Mouse (Mus musculus): ENCODE results near the gene Pdia3.
"Not testable (repeated sequence)": the region's sequence is repeated elsewhere in the genome, so short reads cannot be mapped to it uniquely, and the experiment has no call there.

Gene Pdia3

DNA sequence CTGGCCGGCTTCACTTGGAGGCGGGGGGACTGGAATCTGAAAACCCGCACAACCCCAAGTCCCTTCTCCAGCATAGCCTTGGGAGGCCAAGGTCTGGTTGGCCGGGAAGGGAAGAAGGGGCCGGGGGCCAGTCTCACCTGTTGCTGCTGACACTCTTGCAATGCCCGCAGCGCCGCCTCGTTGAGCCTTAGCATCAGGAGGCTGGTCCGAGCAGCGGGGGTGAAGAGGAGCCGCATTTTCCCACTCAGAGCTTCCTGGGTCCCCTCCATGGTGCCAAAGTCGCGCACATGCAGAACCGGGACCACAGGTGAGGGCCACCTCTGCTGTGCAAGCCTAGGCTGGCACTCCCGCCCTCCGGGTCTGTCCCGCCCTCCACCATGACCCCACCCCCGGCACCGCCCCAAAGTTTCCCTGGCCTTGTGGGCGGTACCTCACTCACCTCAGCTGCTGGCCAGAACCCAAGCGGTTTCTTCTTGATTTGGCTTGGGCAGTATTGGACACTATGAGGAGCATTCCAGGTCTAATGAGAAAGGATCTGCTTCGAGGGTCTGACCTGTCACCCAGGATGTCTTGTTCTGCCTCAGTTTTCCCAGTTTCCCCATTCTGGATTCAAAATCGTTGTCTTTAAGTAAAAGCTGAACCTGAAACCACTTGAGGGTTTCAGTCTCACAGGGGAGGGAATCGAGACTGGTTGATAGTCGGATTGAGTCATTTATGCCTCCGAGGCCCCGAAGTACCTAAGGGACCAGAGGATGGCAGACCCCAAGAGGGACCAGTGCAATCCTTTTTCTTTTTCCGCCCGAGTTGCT lies 28.9 kb downstream of the Pdia3 start:
- no peak for DNase-seq (ENCODE audit: low spot score in 2 of 2)

DNA sequence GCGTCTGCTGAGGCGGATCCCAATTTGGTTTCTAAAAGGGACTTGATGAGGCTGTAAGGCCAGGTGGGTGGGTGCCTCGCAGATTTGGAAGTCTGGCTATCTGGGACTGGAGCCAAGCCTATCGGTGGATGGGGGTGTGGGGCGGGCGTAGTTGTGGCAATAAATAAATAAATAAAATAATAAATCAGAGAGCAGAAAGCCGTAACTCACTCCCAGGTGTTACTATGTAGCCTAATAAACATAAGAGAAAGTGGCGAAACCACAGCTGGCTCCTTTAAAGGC lies 29.4 kb downstream of the Pdia3 start:
- DNase-seq (ENCODE audit: low spot score in 2 of 2) = no peak

DNA sequence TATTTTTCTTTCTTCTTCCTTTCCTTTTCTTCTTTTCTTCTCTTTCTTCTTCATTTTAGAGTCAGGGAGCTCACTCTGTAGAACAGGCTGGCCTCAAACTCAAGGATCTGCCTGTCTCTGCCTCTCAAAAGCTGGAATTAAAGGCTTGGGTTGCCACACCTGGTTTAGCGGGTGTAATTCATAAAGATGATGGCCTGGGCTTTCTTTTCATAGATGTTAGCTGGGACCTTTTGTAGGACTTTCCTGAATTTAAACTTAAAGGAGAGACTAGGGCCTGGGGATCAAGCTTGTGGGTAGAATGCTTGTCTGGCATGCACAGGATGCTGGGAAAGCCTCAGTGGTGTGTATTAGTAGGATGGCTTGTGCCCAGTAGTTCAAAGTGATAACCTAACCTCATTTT lies 30.6 kb downstream of the Pdia3 start, which contains the start of gene Ell3:
Ell3 (minus strand) TSS at position 101 of the 400 bp plus-strand sequence.
- DNase-seq (ENCODE audit: low spot score in 2 of 2) = no peak

DNA sequence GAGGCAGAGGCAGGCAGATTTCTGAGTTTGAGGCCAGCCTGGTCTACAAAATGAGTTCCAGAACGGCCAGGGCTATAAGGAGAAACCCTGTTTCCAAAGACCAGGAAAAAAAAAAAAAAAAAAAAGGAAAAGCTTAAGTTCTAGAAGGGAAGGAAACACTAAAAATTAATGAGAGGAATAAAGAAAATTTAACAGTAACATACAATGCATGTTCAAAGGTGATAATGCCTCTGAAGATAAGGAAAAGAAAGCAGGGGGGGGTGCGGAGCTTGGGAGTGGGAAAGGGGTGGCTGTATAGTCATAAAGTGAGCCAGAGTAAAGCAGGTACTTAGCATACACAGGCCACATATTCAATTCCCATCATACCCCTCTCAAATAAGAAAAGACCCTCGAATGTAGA lies 31.5 kb downstream of the Pdia3 start:
- no peak for DNase-seq (ENCODE audit: low spot score in 2 of 2)

DNA sequence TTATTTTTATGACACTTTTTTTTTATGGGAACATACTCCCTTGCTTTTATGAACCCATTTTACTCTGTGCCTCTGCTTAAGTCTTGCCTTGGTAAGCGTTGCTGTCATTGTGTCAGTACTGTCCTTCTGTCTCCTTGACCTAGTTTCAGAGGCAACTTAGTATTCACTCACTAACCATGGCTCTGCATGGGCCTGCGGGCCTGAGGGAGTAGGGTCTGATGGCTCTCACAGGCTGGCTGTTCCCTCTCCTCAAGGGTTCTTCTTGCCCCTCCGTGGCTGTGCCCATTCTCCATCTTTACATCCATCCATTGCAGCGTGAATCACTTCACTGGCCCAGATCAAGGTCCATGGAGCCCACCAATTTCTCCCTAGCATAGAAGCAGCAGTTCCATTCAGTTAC lies 32.9 kb downstream of the Pdia3 start:
- DNase-seq (ENCODE audit: low spot score in 2 of 2) = no peak

DNA sequence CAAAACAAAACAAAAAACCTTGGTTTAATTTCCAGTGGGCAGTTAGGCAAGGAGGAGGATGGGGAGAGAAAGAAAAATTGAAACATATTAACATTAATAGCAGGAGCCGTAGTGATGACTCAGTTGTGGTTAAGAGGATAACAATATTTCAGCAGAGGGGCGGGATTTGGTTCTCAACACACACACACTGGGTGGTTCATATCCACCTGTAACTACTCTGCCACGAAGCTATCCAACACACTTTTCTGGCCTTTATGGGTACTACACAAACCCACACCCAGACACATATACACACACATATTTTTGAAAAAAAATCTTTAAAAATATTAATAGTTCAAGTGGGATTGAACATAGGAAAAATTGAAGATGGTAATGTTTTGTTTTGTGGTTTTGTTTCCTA lies 33.4 kb downstream of the Pdia3 start:
- no peak for DNase-seq (ENCODE audit: low spot score in 2 of 2)

DNA sequence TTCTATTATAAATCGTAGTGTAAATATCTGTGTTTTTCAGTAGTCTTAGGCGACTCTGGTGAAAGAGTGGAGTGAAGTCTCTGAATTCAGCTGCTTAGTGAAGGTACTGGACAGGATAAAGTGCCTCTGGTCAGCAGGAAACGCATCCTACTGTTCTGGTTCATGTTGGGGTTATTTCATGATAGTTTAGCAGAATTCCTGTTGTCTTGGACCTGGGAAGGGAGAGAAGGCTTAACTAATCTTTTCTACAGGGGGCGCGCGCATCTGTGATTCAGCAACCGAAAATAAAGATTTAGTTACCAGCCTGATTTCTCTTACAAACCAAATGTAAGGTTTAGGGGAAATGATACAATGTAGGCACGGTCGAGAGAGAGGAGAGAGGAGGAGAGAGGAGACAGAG lies 34.6 kb downstream of the Pdia3 start:
- peak; percentile 59 for DNase-seq (ENCODE audit: low spot score in 2 of 2)

DNA sequence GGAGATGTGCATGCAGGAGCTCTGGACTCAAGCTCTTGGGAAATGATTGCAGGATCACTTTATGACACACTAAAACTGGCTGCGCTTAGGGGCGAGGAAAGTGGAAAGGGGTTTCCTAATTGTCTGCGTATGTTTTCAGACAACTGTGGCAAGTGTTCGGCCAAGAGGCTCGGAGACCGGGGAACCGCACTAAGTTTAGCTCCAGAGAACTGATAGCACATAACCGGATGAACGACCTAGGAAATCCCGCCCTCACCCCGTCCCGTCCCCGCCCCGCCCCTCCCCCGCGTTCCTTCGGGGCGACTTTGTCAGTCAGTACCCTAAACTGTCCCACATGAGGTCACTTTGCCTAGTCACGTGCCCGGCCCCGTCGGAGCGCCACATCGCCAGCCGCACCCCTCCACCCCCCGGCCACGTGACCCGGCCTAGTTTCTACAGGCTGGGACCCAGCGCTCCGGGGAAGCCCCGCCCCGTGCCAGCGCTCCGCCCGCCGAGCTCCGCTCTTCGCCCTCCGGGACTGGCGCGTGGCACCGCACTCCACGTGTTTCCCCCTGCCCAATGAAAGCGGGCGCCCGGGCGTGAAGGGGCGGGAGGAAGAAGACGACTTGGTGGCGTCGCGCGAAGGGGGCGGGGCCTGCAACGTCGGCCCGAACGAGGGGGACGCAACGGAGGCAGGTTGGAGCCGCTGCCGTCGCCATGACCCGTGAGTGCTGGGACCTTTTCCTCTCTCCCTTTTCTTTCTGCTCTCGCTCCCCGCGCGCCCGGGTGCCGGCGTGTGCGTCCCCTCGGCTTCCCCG lies 35.4 kb downstream of the Pdia3 start, which contains the start of gene Serf2:
Serf2 (plus strand) TSS at position 457 of the 797 bp plus-strand sequence.
- DNase-seq (ENCODE audit: low spot score in 2 of 2) = peak; percentile 97 to 98

DNA sequence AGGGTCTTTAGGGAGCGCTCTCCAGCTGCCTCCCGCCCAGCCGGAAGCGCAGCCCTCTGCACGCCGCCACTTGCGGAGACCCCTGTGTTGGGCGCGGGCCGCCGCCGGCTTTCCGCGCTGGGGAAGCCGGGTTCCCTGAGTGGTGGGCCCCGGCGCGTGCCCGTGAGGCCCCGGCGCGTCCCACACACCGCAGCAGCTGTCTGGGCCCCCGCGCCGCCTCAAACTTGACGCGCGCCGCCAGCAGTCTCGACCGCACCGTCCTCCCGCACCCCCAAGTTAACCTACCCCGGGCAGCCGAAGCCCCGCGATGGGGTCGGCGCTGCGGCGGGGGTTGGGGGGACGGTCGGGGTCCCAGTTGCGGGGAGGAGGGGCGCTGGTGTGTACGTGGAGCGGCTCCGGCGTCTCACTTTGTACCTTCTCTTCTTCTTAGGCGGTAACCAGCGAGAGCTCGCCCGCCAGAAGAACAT lies 36.0 kb downstream of the Pdia3 start:
- no peak for DNase-seq (ENCODE audit: low spot score in 2 of 2)

DNA sequence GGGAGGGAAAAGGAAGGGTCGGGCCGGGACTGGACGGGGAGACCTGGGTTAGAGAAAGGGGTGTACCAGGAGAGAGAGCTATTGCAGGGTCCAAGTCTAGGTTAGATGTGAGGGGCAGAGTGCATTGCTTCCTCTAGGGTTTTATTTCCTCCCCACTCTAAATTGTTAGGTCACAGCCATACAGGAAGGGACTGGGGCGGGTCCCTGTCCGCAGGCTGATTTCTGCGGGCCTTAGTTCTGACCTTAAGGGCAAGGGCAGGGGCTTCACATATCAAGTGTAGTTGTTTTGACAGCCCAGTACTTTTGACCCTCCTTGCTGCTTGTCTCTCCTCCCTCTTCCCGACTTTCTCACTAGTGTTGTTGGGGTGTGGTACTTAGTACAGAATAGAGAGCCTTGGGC lies 36.5 kb downstream of the Pdia3 start:
- DNase-seq (ENCODE audit: low spot score in 2 of 2) = no peak

DNA sequence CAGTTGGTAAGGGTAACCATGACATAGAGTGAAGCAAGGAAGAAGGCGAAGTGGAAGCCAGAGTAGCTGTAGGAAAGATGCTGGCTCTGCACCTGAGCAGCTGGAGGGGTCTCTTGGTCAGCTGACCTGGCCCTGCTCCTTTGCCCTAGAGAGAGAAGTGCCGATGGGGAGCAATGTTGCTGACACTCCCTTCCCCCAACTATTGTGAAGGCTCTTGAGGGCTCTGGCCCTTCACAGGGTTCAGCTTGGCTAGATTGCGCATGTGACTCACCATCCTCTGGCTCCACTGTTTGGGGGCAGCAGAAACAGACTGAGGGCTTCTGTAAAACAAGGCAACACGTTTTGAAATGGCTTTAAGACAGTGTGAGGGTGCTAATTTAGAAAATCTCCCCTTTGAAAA lies 38.8 kb downstream of the Pdia3 start:
- no peak for DNase-seq (ENCODE audit: low spot score in 2 of 2)

DNA sequence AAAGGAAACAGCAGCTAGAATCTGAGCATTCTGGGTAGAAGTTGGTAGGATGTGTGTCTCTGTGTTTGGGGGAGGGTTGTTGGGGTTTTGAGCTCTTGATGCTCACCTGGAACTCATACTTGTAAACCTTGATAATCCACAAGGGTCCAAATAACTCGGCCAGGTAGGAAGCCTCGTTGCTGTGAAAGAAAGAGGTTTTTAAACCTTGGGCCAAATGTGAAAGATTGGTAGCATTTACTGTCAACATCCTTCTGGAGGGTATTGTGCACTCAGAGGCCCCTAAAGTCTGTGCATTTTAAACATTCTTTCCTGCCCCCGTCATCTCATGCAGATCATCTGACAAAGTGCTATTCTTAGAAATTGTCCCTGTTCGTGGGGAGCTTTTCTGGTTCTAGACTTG lies 39.4 kb downstream of the Pdia3 start, which contains the start of gene Hypk:
Hypk (plus strand) TSS at position 301 of the 400 bp plus-strand sequence.
- no peak for DNase-seq (ENCODE audit: low spot score in 2 of 2)

DNA sequence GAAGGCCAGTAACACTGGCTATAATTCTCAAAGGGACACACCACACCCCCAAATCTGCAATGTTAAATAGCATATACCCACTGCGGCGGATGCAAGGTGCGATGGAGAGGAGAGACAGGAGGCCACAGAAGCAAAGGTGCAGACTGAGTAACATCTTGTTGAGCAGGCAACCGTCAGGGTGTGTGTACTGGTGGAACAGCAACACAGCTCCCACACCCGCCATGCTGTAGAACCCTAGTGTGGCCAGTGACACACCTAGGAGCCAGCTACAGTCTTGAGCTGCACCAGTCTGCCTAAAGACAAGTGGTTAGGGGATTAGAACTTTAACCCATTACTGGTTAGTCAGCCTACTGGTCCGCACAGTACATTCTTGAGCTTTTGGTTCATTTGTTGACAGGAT lies 40.3 kb downstream of the Pdia3 start:
- no peak for DNase-seq (ENCODE audit: low spot score in 2 of 2)

DNA sequence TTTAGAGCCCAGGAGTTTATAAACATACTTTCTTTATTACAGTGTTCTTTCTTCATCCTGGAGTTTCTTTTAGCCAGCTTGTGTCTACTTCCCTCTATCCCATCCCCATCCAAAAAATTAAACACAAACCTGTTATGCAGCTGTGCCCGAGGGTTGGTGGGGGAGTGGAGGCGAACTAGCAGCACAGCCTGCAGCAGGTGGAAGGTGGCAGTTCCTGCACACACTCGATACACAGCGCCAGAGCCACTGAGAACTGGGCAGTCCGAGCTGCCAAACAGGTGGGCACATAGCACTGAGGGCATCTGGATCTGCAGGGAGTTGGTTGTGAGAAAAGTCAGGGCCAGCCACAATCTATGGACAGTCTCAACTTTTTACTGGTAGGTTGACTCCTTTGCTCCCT lies 42.0 kb downstream of the Pdia3 start:
- no peak for DNase-seq (ENCODE audit: low spot score in 2 of 2)

DNA sequence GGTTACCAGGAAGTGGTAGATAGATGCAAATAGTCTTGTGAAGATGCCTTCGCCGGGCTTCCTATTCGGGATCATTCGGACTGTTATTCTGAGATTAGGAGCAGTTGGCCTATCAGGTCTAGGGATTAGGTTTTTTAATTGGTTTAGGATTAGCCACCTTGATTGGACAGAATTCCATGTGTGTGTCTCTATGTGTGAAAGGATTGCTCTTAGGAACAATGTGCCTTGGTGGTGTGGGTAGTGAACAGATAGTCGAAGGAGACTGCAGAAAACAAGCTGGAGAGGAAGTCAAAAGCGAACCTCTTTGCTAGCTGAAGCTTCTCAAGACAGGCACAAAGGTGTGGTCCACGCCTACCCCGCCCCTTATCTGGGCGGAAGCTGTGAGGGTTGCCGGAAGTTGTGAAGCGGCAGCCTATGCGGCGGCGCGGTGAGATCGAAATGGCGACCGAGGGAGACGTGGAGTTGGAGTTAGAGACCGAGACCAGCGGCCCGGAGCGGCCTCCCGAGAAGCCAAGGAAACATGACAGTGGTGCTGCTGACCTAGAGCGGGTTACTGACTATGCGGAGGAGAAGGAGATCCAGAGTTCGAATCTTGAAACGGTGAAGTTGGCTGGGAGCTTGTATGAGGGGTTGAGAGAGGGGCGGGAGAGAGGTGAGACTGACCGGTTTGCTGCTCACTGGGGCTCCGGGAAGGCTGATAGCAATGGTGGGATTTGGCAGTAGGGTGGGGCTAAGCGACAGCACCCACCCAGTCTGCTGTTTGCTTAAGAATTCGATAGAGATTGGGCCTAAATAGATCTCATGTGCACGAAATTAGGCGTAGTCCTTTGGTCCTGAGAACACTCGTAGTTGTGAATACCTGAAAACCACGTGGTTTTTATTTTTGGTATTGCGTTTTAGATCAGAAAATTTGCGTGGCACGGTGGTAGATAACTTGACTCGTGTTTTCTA lies 43.4 kb downstream of the Pdia3 start, which contains the start of gene Serinc4:
Serinc4 (minus strand) TSS at position 90 of the 951 bp plus-strand sequence.
- DNase-seq (ENCODE audit: low spot score in 2 of 2) = peak; percentile 86

DNA sequence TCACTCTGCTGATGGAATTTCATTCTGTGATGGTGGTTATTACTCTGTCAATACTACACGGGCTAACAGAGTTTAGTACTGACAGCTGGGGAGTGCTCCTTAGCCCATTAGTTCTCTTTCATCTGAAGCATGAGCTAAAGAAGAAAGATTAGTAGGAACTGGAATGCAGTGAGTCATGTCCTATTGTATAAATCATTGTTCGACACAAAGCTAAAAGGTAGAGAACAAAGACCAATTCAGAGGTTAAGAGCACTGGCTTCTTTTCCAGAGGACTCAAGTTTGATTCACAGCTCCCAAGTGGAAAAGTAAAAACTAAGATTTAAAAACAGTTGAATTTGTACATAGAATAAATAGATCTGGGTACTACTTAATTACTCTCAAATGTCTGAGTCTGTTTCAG lies 46.5 kb downstream of the Pdia3 start:
- DNase-seq (ENCODE audit: low spot score in 2 of 2) = no peak

DNA sequence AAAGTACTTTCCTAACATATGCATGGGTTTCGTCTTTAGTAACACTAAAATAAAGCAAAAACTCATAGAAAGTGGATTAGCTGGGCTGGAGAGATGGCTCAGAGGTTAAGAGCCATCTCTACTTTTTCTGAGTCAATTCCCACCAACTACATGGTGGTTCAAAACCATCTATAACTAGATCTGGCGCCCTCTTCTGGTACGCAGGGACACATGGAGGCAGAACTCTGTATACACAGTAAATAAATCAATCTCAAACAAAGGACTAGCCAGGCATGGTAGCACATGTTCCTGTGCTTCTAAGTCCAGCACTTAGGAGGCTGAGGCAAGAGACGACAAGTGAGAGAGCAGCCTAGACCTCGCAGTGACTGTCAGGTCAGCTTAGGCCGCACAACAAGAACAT lies 55.4 kb downstream of the Pdia3 start:
- not testable (repeated sequence) for DNase-seq (ENCODE audit: low spot score in 2 of 2)

DNA sequence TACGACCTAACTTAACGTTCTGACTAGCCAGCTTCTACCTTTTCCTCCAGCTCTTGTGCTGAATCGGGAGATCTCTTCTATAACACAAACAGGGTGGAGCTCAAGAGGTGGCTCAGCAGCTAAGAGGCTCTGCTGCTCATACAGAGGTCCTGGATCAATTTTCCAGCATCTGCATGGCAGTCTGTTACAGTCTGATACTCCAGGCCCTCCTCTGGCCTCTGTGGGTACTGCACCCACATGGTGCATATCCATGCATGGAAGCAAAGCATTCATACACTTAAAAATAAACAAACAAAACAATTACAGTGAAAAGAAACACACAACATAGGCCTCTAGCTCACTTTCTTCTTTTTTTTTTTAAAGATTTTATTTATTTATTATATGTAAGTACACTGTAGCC lies 59.2 kb downstream of the Pdia3 start:
- DNase-seq (ENCODE audit: low spot score in 2 of 2) = not testable (repeated sequence)

DNA sequence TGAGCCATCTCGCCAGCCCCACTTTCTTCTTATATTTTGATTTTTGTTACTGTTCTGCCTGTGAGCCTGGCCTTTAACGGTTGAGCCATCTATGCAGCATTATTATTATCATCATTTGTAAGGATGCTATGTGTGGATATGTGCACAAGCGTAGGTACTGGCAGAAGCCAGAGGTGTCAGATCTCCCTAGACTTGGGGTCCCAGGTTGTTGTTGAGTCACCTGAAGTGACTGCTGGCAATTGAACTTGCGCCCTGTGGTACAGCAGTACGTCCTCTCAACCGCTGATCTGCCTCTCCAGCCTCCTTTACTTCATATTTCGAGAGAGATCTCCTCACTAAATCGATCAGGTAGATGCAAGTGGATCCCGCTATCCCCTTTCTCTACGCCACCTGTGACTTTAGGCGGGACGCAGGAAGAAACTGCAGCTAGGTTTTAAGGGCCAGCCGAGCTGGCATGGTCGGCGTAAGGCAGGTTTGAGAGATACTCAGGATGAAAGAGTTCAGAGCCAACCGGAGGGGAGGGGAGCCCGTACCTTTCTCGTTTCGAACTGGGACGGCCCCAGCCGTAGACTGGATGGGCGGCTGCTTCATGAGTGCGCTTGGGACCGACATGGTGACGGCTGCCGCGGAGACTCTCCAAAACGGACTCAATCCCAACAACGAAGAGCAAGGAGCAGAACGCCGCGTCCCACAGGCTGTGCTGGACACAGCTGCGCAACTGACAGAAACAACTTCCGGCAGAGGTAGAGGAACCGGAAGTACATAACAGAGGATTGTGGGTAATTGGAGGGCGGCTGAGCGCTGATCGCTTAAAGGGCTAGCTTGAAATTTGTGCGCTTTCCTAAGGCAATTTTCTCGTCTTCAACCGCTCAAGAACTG lies 60.0 kb downstream of the Pdia3 start, which contains the start of gene Mfap1b:
Mfap1b (minus strand) TSS at position 767 of the 879 bp plus-strand sequence.
- DNase-seq (ENCODE audit: low spot score in 2 of 2) = peak; percentile 85

DNA sequence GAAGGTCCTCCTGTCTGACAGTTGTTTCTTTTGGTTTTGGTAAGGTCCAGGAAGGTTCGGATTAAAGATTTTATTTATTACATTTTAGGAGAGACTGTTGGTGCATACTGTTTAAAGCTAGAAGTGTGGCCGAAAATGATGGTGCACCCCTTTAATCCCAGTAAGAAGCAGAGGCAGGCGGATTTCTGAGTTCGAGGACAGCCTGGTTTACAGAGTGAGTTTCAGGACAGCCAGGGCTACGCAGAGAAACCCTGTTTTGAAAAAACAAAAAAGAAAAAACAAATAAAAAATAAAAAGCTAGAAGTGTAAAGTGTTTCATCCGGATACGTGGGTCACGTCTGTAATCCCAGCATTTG lies 60.6 kb downstream of the Pdia3 start:
- DNase-seq (ENCODE audit: low spot score in 2 of 2) = no peak

DNA sequence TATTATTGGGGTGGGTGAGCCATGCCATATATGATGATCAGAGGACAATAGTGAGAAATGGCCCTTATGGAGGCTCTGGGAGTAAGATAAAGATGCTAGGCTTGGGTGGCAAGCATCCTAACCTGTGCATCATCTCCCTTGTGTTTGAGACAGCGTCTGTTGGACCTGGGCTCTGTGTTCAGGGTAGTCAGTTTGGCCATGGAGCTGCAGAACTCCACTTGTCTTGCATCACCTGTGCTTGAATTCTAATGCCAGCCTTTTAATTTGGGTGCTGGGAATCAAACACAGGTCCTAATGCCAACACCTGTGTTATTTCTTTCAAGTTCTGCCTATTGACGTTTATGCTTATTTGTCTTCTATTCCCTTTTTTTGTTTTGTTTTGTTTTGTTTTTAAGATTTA lies 61.7 kb downstream of the Pdia3 start:
- not testable (repeated sequence) for DNase-seq (ENCODE audit: low spot score in 2 of 2)

All from right cerebral cortex, adult 2 months (tissue).